Mouse (Mus musculus) cerebellum, postnatal 4 days (tissue): ENCODE data around the gene Ncoa3.

Experiments
- DNase-seq, 2 experiments: peaks; one replicate each; pipeline ENCODE4 v3.0.0; 2022; ENCODE audit warnings: low spot score in 2 of 2, mixed read lengths in 1 of 2

Gene Ncoa3

GRCm38 (mm10) chr2:165970767-165971166, 21.7 kb upstream of the Ncoa3 start:
- no peak for DNase-seq

GRCm38 (mm10) chr2:165974383-165974782, 18.1 kb upstream of the Ncoa3 start:
- DNase-seq: no peak

DNA sequence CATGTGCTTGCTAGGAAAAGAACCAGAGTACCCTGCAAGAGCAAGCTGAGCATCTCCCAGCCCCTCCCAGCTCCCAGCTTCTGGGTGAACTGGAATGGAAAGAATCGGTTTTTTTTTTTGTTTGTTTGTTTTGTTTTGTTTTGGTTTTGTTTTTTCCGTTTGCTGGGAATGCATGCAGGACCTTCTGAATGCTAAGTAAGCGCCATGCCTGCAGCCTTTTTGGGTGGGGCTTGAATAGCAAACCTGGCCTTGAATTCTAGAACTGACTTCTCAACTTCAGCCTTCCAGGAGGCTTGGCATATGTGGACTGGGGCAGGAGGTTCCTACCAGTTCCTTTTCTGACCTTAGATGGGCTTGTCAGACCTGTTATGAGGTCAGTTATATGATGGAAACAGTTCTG, 16.2 kb upstream of the Ncoa3 start:
- DNase-seq: no peak

DNA sequence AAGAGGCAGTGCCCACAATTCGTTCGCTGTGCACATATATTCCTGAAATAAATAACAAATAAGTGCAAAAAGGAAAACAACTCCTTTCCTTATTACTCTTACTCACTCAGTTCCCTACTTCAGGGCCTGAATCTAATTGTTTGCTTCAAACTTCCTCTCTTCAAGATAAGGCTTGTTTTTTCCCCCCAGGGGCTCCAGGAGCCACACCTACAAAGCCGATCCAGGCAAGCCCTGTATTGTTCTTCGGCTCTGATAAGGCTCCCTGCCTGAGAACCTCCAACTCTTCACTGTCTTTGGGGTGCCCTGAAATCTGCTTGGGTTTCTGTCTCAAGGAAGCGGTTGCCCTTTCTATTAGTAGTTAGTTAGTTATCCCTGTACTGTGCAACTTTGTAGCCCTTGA, 15.6 kb upstream of the Ncoa3 start:
- DNase-seq: no peak

DNA sequence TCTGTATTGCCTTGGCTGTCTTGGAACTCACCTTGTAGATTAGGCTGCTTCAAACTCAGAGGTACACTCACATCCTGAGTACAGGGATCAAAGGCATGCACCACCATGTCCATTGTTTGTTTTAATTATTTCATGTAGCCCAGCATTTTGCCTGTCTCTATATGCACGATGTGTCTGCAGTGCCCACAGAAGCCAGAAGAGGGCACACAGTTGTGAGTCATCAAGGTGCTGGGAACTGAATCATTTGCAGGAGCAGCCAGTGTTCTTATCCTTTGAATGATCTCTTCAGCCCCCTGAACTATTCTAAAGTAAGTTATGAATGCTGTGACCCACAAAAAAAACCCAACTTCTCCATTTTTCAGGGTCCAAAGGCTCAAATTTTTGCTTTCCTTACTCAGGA, 14.3 kb upstream of the Ncoa3 start:
- DNase-seq: no peak

GRCm38 (mm10) chr2:165981248-165981977, 11.0 kb upstream of the Ncoa3 start:
- no peak for DNase-seq

DNA sequence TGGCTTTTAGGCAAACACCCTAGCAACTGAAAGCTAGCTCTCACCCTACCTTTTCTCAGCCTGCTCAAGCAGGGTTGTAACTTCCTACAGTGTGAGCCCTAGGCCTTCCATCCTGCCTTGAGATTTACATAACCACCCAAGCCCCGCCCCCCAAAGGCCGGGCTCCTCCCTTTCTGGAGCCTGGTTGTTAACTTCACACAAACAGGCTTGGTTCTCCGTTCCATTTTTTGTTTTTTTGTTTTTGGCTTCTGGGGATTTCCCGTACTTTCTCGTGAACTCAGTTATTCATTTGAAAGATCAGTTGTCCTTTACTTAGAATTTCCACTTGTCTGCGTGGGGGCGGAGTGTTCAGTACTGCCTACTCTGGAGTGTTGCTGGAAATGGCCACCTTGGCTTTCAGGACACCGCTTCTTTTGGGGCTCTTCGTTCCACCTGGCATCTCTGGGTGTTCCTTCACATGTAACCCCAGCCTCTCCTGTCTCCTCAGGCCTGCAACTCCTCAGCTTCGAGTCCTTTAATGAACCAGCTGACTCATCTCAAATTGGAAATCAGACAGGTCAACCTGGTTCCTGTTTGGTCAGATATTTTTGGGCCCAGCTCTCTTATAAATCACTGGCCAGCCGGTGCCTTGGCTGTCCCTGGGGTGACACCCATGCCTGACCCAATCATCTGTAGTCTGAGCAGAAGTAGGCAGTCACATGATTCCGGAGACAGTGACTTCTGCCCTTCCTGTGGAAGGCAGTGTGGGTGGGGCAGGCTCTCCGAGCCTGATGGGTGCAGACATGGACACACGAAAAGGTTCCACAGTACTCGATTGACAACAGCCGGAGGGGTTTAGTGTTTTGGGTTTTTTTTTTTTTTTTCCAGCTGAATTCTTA, 9.7 kb upstream of the Ncoa3 start:
- DNase-seq: no peak

GRCm38 (mm10) chr2:165984318-165984717, 8.1 kb upstream of the Ncoa3 start:
- no peak for DNase-seq

DNA sequence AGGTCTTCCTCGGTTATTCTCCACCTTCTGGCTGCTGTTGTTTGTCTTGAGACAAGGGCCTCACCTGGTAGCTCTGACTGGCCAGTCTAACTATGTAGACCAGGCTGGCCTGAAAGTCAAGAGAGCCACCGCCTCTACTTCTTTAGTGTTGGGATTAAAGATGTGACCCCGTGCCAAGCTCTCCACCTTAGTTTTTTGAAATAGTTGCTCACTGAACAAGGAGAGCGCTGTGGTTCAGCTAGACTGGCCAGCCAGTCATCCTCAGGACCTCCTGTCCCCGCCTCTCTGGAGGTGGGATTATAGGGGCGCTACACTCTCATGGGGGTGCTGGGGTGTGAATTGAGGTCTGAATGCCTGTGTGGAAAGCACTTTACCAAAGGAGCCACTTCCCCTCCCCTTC, 7.5 kb upstream of the Ncoa3 start:
- no peak for DNase-seq

- DNase-seq: no peak
These were observed 6.9 kb upstream of the Ncoa3 start for GRCm38 (mm10) chr2:165985581-165985980.

- peak in 1 of 2 experiments; percentile 53 for DNase-seq
These were observed 5.4 kb upstream of the Ncoa3 start for GRCm38 (mm10) chr2:165986921-165987453.

DNA sequence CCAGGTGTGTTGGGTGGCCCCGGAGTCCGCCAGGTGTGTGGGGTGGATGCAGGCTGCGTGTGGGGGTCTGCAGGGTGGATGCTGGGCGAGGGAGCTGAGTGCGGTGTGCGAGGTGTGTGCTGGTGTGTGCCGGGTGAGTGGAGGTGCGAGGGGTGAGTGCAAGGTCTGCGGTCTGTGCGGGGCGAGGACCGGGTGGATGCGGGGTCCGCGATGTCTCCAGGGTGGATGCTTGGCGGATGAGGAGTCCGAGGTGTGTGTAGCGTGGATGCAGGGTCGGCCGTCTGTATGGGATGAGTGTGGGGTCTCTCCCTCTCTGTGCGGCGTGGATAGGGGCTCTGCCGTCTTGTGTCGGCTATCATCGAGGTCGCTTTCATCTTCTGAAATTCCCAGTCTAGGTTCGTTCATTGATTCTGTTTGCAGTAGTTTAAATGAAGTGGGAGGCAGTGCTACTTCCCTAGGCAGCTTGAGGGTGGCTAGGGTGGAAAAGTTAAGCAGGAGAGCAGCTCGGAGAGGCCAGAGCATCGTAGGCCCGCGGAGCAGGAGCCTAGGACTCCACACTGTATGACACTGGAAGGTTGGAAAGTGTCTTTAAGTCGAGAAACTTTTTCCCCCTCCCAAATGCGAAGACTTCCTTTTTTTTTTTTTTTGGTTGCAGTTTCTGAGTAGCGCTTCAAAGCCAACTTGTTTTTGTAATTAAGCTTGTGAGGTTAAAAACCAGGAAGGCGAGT, 901 bp downstream of the Ncoa3 start:
- DNase-seq: peak in 1 of 2 experiments; percentile 23

DNA sequence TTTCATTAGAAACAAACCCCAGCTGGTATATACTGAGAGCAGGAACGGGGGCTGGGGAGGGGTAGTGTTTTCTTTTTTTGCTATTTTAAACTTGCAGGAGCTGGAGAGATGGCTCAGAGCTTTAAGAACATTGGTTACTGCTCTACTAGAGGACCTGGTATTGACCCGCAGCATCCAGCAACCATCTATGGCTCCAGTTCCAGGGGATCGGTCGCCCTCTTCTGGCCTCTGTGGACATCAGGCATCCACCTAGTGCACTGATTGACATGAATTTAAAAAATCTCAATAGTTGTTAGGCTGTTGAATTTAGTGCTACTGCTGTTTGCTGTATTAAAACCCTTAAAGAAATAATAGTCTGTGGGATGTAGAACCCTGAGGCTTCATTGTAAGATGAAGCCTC, 1.9 kb downstream of the Ncoa3 start:
- DNase-seq: no peak

DNA sequence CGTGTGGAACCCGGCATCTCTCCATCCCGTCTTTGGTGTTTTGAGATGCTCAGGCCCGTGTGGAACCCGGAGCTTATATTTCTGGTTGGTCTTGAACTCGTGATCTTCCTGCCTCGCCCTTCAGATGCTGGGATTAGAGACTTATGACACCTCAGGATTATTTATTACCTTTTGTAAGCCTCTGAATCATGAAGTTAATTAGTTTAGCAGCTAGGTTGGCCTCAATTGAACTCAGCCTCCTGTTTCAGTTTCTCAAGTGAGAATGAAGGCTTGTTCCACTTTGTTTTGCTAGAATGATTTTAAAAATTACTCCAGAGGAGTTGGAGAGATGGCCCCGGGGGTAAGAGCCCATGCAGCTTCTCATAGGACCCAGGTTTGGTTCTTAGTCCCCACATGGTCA, 3.3 kb downstream of the Ncoa3 start:
- no peak for DNase-seq

- no peak for DNase-seq
These were observed 3.7 kb downstream of the Ncoa3 start for GRCm38 (mm10) chr2:165996130-165996529.

GRCm38 (mm10) chr2:165997256-165997967, 5.0 kb downstream of the Ncoa3 start:
- DNase-seq: no peak

DNA sequence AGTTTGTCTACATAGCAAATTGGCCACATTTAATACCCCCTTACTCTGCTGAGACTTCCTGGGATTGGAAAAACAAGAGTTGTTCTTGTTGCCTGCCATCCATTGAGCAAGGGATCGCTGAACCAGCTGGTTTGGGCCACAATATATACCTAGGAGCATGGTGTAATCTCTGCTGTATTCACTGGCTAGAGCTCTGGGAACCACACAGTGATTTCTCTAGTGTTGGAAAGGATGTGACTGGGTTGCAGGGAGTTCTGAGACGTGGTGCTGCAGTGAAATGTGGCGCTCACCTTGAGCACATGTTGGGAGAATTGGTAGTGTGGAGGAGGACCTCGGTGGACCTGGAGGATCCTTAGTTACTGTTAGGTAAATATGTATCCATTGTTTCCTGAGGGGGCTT, 6.5 kb downstream of the Ncoa3 start:
- no peak for DNase-seq

DNA sequence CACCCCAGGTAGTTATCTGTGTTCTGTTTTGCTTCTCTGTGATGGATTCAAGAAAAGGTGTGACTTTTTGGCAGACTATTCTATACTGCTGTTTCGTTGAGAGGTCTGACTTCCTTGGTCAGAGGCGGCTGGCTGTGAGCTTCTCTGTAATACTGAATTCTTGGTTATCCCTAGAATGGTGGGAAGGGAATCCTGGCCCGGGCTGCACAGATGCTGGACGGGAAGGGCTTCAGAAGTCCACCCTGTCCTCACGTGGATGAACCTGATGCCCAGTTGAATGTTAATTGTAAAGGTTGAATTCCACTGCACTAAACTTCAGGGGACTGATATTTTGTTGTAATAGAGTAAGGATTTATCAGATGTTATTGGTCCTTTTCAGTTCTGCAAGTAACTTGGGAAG, 7.4 kb downstream of the Ncoa3 start:
- DNase-seq: no peak

DNA sequence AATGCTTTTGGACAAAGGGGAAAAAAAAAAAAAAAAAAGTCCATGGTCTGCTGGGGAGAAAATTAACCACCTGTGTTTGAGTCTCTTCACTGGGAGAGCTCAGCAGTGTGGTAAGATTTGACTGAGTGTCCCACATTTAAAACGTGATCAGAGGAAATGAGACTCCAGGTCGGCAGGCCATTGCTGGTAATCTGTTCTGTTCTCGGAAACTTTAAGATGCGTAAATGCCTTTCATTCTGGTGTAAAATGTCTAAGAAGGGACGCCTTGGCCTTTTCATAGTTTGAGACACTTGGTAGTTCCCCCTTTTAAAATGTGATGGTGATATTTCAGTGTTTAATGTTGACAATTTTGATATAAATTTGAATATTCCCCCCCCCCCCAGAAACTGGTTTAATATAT, 7.8 kb downstream of the Ncoa3 start:
- no peak for DNase-seq

- DNase-seq: no peak
These were observed 8.3 kb downstream of the Ncoa3 start for GRCm38 (mm10) chr2:166000769-166001168.

- DNase-seq: no peak
These were observed 8.9 kb downstream of the Ncoa3 start for GRCm38 (mm10) chr2:166001362-166001761.

GRCm38 (mm10) chr2:166001768-166002167, 9.3 kb downstream of the Ncoa3 start:
- no peak for DNase-seq
